Mouse (Mus musculus): Measurements from ENCODE around the gene Slc35c2.

DNA sequence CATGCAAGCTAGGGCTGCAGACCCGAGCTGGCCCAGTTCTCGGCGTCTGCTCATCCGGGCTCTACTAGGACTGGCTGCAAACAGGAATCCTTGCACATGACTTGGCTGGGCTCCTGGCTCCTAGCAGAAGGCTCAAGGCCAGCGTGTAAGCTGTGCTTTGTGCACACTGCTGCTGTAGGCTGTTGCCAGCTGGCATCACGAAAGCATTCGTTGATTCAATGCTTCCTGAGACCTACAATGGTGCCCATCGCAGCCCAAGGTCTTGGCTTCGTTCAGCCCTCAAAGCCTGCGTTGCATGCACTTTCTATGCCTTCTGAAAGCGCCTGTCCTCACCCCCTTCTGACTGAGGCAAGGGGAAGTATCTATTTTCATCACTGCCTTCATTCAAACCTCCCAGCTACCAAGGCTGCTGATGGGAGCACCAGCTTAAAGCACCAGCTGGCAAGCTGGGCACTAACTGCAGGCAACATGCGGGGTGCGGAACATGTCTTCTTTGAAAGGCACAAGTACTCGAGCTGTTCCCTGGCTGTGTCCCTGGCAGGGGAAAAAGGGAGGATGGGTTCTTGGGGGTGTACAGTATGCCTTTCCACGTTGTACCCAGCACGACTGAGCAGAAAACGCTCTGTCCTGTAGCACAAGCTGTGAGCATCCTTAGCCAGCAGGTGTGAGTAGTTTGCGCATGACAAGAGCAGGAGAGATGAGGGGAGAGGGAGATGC lies 804 bp upstream of the Slc35c2 start:
- TF ChIP-seq ZNF384 (IDR thresholded peaks at IDR 0.05; ENCODE audit: low read depth, low read length) (no peak), ZC3H11A (IDR thresholded peaks at IDR 0.05; ENCODE audit: borderline replicate concordance, low read depth, low read length) (no peak), MAFK (IDR thresholded peaks at IDR 0.05; ENCODE audit: insufficient read depth, low read depth, low read length) (no peak), HCFC1 (IDR thresholded peaks at IDR 0.05; ENCODE audit: borderline replicate concordance, insufficient read depth, low read length) (no peak)
